In the genomic region with DNA sequence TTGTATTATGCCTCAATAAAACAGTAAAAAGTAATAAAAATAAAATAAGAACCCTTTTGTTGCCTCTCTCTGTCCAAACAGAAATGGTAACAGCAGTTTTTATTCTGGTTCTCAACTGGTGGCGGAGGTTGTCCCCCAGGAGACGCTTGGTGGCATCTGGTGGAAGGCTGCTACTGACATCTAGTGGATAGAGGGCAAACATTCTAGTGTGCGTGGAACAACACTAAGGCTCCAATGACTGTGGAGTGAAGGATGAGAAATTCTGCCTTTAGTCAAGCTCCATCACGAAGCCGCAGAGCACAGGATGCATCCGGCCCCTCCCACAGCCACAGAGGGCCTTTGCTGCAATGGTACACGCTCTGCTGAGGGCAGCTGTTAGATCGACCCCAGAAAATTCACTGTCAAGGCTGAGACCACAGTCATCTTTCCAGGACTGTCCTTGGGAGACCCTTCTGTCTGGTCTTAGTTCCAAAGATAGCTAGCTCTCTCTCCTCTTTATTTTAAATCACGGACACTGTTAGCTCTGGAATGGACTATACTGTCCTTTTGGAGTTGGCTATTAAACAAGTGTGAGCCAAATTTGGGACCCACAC, we compare ENCODE assay signal across 8 mouse cellular contexts. TPM values are rescaled to one million over a fixed set of nuclear protein-coding genes. Genes with fewer than 3 reads are reported as not detected.
DNase-seq lines count a peak whose midpoint lies in the region; ATAC-seq lines count a peak whose summit lies in the region.

No protein-coding gene starts in this region.

- H3K27ac ChIP-seq in heart, embryonic 16.5 days (ENCODE audit: low read length) = no peak overlapping the region

- ATAC-seq in heart, embryonic 16.5 days (replicated peaks; ENCODE audit: extremely low read depth, insufficient read depth, low FRiP score) = peak; percentile 68; the same call in 1 of the 2 replicates
- ATAC-seq in neutrophil, adult 5-6 weeks (ENCODE audit: extremely low read depth, insufficient number of reproducible peaks, low FRiP score, poor library complexity, severe bottlenecking) = 0 out of 2 replicates have a peak, but pooled peaks have one; percentile 53

- H3K36me3 ChIP-seq in heart, embryonic 16.5 days (ENCODE audit: control insufficient read depth, insufficient read depth) = no peaks in the 10 kb centered on the region

- H3K9ac ChIP-seq in heart, embryonic 16.5 days (ENCODE audit: low read length) = no peak overlapping the region

- whole genome bisulfite sequencing in heart, embryonic 16.5 days = 14% methylated on average over 9 of the region's 9 CpGs

- no peaks in the 10 kb centered on the region for H3K4me1 ChIP-seq in heart, embryonic 16.5 days (ENCODE audit: control insufficient read depth, insufficient read depth, low read length)

- no peak overlapping the region for H3K4me2 ChIP-seq in heart, embryonic 16.5 days (ENCODE audit: low read depth, low read length)

- DNase-seq in CD8-positive naive resting alpha-beta T cell, adult 2 months (ENCODE audit: low read depth in 2 of 2, low spot score in 2 of 2) = peak; percentile 41 to 51
- DNase-seq in adrenal gland, adult 2 months = peak; percentile 45
- peak; percentile 49 for DNase-seq in embryo, embryonic 9.5 days (ENCODE audit: extremely low spot score)
- DNase-seq in kidney, postnatal 14 days = peak; percentile 67
- DNase-seq in lung, adult 18-20 months = peak; percentile 40 to 58
- DNase-seq in urinary bladder, postnatal 36 days (ENCODE audit: low spot score in 2 of 2) = peak; percentile 27 to 51

- no peaks in the 10 kb centered on the region for H3K27me3 ChIP-seq in heart, embryonic 16.5 days (ENCODE audit: control insufficient read depth, insufficient read depth, low read length)

- no peaks in the 10 kb centered on the region for H3K9me3 ChIP-seq in heart, embryonic 16.5 days (replicated peaks; ENCODE audit: control insufficient read depth, low read length)

- H3K4me3 ChIP-seq in heart, embryonic 16.5 days (ENCODE audit: low read length) = no peak overlapping the region

RNA-seq across cellular contexts. Expression of gene Olfr9, which starts 11.6 kb away (rescaled TPM):
- total RNA-seq in adrenal gland, adult 2 months (2021) = not detected
- not detected in 2 replicates for polyA plus RNA-seq in adrenal gland, adult 2 months (2012; rRNA removed)
- polyA plus RNA-seq in heart, embryonic 16.5 days (2015; fragmentation: Nextera tagmentation; extraction: Ambion mirVana) = not detected in 2 replicates
- total RNA-seq in neutrophil, adult 5-6 weeks (2017) = 0.12 TPM in 1 of 2 replicates, not detected in the other

RNA-seq across cellular contexts. Expression of gene Mettl7b, which starts 16.8 kb away (rescaled TPM):
- total RNA-seq in adrenal gland, adult 2 months (2021) = 1 to 10 TPM in 1 of 2 experiments, under 1 TPM in 1; 0.79 to 3.5 TPM
- polyA plus RNA-seq in adrenal gland, adult 2 months (2012; rRNA removed) = 0.52 and 0.97 TPM in 2 replicates
- polyA plus RNA-seq in heart, embryonic 16.5 days (2015; fragmentation: Nextera tagmentation; extraction: Ambion mirVana) = 0.67 TPM in 1 of 2 replicates, not detected in the other
- total RNA-seq in neutrophil, adult 5-6 weeks (2017) = not detected in 2 replicates

RNA-seq across cellular contexts. Expression of gene Olfr763, which starts 33.0 kb away (rescaled TPM):
- total RNA-seq in adrenal gland, adult 2 months (2021) = not detected
- polyA plus RNA-seq in adrenal gland, adult 2 months (2012; rRNA removed) = not detected in 2 replicates
- polyA plus RNA-seq in heart, embryonic 16.5 days (2015; fragmentation: Nextera tagmentation; extraction: Ambion mirVana) = not detected in 2 replicates
- total RNA-seq in neutrophil, adult 5-6 weeks (2017) = not detected in 2 replicates

RNA-seq across cellular contexts. Expression of gene Itga7, which starts 44.0 kb away (rescaled TPM):
- 10 to 100 TPM in 1 of 2 experiments, 1 to 10 TPM in 1; 8.4 to 25.6 TPM for total RNA-seq in adrenal gland, adult 2 months (2021)
- polyA plus RNA-seq in adrenal gland, adult 2 months (2012; rRNA removed) = 19.6 and 32.5 TPM in 2 replicates
- polyA plus RNA-seq in heart, embryonic 16.5 days (2015; fragmentation: Nextera tagmentation; extraction: Ambion mirVana) = 10.3 and 11.9 TPM in 2 replicates
- 0.25 and 0.35 TPM in 2 replicates for total RNA-seq in neutrophil, adult 5-6 weeks (2017)

RNA-seq across cellular contexts. Expression of gene Bloc1s1, which starts 53.8 kb away (rescaled TPM):
- 100 to 1,000 TPM; 174 to 223 TPM for total RNA-seq in adrenal gland, adult 2 months (2021)
- polyA plus RNA-seq in adrenal gland, adult 2 months (2012; rRNA removed) = 99.2 and 115 TPM in 2 replicates
- polyA plus RNA-seq in heart, embryonic 16.5 days (2015; fragmentation: Nextera tagmentation; extraction: Ambion mirVana) = 224 and 225 TPM in 2 replicates
- total RNA-seq in neutrophil, adult 5-6 weeks (2017) = 58.3 and 85.6 TPM in 2 replicates
